Mouse (Mus musculus): Measurements from ENCODE around the gene Gtf2b. TPM values are rescaled to one million over a fixed set of nuclear protein-coding genes. Genes with fewer than 3 reads are reported as not detected.

Gene Gtf2b
- polyA plus RNA-seq (2012; rRNA removed), result 71.0 and 81.9 TPM in 2 replicates

DNA sequence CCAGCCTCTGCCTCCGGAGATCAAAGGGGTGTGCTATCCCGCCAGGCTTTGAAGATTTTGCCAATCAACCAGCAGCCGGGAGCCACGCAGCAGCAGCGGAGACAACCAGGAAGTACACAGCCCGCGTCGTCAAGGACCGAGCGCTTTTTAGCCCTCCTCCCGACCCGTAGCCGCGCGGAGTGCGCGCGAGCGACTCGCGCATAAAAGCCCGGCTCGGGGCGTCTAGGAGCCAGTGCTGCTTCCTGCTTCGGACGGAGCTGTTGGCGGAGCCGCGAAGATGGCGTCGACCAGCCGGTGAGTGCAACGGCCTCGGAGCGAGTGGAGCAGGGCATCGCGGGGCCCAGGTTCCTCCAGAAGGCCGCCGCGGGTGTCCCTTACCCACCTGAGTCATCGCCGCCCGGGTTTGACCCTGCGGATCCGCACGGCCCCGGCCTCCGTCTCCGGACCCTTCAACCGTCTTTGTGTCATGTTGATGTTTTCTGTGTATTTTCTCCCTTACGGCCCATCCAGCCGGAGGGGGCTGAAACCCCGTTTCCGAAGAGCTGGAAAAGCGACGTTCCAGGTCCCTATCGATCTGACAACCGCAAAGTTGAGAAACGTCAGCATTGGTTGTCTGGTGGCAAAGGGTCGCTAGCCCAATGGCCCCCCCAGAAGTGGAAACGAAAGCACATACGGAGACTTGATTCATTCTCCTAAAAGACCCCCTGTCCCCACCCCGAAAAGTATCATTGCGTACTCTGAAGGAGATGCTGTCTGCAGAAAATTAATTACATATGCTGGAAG is at the start of gene Gtf2b:
Gtf2b (plus strand) TSS at position 51 of the 783 bp plus-strand sequence.

Other genes with a start within 250 kb of the Gtf2b start
- 1.0 and 1.3 TPM in 2 replicates for gene Gbp7, start 234.7 kb upstream of the Gtf2b start, polyA plus RNA-seq (2012; rRNA removed)
- gene Gbp3, start 205.0 kb upstream of the Gtf2b start, polyA plus RNA-seq (2012; rRNA removed), result 2.9 and 4.2 TPM in 2 replicates
- gene Gbp2b, start 170.2 kb upstream of the Gtf2b start, polyA plus RNA-seq (2012; rRNA removed), result not detected in 2 replicates
- gene Gbp2, start 144.4 kb upstream of the Gtf2b start, polyA plus RNA-seq (2012; rRNA removed), result 1.5 and 3.8 TPM in 2 replicates
- gene Kyat3, start 64.0 kb upstream of the Gtf2b start, polyA plus RNA-seq (2012; rRNA removed), result 4.0 and 5.3 TPM in 2 replicates
- 18.7 and 20.2 TPM in 2 replicates for gene Pkn2, start 117.0 kb downstream of the Gtf2b start, polyA plus RNA-seq (2012; rRNA removed)